Mouse (Mus musculus) megakaryocyte progenitor cell, adult 5-6 weeks (primary cell): ENCODE measurements around the gene Vmp1. TPM values are rescaled to one million over a fixed set of nuclear protein-coding genes. Genes with fewer than 3 reads are reported as not detected.

Experiments used
- ATAC-seq: replicated peaks from 2 replicates; pipeline ENCODE4 v1.8.0; 2016; ENCODE audit warnings: mild to moderate bottlenecking, moderate TSS enrichment, inconsistent platforms; ENCODE audit not compliant: poor library complexity
- total RNA-seq, 2 experiments: library from RNA; stranded (forward) in 1 of 2; stranded (reverse) in 1 of 2; fragments of 157-497, 149-512 nt in 1 of 2; fragments of 200-1000 nt in 1 of 2; gene quantifications; 2 replicates each; pipeline versions ENCODE4 v1.2.3 to v1.2.4; 2015 to 2017

The Vmp1 gene
- total RNA-seq, 2 experiments from 2014 or later = 94.0 to 167 TPM

DNA sequence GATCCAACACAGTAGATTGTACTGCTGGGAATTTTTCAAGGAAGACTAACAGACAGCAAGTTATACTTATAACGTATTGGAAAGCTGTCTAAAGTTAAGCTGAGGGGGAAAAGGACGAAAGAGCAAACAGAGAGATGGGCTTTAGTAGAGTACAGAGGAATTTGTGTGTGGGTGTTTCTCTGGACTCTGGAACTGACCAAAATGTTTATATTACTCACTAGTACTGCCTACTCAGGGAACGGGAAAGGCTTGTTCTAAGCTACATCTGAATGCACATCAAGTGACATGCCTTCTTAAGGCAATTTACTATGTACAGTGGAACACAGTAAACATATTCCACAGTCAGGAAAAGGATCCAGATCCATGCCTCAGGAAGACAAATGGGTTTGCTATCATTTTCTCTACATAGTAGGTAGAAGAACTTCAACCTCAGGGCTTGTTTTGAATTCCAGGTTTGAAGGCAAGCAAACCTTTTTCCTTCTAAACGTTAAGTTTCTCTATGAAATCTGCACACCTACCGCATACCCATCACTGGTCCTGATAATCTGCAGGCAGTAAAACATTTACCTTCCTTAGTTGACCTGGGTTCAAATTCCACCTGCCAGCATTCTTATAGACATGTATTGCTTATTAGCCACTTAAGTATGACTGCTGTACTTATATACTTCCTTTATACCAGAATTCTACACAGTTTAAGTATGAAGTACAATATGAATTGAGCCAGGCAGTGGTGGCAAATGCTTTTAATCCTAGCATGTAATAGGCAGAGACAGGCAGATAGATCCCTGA, 78.7 kb downstream of the Vmp1 start:
- no peak for ATAC-seq

DNA sequence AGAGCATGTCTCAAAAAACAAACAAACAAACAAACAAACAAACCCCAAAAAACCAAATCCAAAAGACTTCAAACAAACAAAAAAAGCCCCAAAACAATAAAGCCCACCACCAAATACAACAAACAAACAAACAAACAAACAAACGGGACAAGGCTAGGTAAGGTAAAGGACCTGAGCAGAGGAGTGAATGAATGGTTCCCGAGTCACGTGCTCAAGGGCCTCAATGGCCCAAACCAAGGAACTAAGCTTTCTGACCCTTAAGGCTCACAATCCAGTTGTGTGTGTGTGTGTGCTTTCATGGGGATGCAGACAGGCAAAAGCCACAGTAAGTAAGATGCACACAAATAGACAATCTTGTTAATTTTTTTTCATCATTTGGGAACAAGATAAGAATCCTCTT, 79.3 kb downstream of the Vmp1 start:
- no peak for ATAC-seq

DNA sequence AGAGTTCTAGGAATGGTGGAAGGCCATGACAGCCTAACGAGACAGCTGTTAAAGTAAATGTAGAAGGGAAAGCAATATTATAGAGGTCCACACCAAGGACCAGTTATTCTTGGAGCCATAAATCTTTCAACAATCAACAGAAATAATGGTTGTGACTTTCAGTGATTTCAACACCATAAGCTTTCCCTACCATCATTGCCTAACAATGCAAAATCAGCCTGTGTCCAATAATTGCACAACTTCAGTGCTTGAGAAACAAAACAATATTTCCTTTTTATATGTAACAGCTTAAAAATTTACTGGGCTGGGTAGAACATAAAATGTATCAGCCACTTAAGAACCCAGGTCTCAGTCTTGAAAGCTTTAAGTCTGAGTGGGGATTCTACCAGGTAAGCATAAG, 79.9 kb downstream of the Vmp1 start:
- ATAC-seq = peak; percentile 80

DNA sequence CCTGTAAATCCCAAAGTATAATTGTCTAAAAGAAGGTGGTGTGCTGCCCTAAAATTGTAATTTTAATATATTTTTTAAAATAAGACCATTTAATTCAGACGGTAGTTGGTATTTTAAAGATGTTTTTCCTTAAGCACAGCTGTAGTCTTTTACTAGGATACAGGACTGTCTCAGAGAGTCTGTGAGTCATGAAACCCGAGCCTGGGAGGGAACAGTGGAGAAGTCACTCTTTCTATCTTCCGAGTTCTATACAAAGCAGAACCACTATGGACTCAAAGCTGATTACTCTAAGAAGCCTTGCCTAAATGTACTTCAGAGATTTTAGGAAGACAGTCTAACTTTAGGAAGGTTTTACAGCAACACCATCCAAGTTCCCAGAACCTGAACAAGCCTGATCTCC, 81.5 kb downstream of the Vmp1 start:
- no peak for ATAC-seq

DNA sequence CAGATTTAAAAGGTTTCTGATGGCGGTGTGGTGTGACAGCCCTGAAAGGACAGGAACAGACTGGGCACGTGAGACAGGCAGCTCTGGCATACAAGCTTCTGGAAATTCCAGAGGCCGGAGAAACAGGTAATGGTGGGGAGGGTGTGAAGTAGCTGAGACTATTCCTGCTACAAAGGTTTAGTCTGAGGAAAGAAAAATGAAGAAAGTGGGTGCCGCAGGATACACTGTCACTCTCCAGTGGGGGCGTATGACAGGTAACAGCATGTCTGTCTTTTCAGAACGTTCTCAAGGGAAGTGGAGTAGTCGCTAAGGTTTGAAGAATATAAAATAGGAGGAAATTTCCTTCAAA, 83.5 kb downstream of the Vmp1 start:
- ATAC-seq = no peak

DNA sequence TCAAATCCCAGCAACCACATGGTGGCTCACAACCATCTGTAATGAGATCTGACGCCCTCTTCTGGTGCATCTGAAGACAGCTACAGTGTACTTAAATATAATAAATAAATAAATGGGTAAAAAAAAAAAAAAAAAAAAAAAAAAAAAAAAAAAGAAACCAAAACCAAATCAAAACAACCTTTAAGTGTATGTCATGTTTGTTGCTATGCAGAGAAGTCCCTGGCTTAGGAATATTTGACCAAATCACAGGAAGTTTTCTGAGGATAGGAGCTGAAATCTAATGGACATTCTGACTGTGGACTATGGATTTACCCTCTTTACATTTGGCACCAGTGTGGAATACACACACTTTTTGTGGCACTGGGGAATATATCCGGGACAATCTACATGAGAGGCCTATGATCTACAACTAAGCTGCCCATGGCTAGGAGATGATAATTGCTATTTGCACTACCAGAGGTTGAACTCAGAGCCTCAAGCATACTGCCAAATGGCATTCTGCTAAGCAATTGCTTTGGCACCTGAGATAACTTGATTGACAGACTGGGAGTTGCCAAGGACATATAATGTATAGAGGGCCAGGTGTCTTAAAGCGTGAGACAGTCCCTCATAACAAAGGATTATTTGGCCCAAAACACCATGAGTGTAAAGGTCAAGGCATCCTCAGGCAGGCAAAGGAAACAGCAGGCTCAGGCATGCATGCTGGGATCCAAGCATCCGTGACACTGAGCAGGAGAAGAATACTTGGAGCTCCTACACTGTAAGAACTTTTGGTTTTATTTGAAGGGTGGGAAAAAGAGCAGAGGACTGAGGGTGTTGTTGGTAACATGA, 84.0 kb downstream of the Vmp1 start:
- no peak for ATAC-seq

DNA sequence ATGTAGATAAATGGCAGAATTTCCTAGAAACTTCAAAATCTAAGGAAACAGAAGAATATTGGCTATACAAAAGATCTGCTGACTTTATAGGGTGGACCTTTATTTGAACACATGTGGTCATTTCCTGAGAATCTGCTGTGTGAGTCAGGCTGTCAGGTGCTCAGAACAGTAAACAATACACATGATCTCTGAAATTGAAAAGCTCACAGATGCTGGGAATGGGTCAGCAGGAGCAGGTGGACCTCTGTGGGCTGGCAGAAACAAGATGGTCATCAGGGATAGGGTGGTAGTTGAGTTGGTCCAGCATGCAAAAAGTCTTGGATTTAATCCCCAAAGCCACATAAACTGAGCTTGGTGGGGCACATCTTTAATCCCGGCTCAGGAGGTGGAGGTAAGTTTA, 85.1 kb downstream of the Vmp1 start:
- no peak for ATAC-seq

DNA sequence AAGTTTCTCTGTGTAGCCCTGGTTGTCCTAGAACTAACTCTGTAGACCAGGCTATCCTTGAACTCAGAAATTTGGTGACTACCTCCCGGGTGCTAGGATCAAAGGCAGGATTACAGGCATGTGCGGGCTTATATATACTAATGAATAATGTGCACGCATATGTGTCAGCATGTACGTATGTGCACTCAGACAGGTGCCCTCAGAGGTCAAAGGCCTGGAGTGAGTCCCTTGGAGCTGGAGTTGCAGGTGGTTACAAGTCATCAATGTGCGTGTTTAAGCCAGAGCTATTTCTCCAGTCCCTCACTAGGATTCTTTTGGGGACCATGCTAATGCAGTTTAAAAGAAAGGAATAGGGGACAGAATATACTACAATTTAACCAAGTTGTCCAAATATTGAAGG, 85.5 kb downstream of the Vmp1 start:
- ATAC-seq = no peak

DNA sequence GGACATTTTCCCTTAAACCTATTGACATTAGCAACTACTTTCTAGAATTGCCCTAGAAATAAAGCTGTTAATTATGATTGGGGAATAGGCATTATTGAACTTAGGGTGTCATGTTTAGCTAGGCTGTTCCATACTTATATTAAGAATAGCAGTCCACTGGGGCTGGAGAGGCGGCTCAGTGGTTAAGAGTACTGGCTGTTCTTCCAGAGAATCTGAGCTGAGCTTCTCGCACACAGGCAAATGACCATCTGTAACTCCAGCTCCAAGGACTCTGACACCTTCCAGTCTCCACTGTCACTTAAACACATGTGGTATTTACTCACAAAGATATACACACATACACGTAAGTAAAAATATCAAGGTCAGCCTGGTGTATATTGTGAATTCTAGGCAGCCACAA, 86.7 kb downstream of the Vmp1 start:
- no peak for ATAC-seq

DNA sequence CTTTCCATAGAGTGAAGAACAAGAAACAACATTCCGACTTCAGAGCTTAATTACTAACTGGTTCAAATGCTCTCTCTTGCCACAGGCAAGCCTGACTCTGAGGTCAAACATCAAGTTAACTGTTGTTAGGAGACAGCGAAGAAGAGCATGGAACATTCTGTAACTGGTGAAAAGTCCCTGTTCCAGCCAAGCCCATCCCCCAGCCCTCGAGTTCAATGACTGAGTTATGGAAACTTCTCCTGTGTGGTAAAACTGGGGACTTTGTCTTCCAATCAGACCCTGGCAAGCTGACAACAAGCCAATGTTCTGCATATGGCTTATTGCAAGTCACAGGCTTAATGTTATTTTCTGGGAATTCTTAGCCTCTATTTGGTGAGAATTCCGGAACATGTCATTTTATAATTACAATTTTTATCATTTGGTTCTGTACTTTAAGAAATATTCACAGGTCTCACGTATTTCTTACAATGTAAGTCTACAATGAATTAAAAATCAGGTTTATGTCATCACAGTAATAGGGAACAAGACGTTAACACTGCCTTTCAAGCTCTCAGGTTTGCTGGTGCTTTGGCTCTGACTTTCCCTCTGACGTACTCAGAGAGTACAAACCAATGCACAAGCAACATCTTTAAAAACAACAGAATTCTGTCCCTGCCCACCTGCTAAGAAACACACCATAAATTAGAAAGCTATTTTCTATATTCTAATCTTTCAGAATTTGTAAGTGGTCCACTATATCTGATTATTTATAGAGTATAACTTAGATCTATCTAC, 87.3 kb downstream of the Vmp1 start:
- ATAC-seq = no peak

DNA sequence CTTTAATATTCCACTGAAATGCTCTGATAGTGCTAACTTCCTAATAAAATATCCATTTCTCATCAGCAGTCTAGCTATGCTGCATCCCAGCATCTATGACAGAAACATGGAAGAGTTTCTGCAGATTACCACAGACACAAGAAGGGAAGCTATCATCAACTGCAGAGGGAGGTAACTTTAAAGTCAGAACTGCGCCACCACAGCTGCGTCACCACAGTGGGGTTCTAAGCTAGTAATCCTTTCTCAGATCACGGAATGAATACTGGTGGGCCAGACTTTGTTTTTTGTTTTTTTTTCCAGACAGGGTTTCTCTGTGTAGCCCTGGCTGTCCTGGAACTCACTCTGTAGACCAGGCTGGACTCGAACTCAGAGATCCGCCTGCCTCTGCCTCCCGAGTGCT, 88.3 kb downstream of the Vmp1 start:
- no peak for ATAC-seq

DNA sequence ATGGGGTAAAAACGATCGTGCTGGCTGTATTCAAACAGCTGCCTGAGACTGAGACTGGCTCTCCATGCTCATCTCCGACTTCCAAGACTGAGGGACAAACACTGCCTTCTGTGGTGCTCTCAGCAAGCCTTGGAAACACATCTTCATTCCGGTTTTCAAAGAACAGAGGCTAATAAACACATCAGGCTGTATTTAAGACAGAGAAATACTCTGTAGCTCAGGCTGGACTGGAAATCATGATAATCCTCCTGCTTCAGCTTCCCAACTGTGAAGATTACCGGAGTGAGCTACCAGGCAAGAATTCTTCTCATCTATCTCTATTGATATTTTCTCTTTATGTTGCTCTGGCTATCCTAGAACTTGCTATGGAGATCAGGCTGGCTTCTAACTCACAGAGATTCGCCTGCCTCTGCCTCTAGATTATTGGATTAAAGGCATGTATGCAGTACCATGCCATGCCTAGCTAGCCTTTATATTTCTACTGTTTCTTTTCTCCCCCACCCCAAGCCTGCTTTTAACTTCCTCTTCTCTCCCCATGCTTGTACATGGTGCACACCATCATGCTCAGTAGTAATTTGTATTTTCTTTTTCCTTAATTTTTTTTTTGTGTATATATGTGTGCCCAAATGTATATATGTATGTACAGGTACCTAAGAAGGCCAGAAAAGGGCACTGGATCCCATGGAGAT, 89.3 kb downstream of the Vmp1 start:
- ATAC-seq = no peak

DNA sequence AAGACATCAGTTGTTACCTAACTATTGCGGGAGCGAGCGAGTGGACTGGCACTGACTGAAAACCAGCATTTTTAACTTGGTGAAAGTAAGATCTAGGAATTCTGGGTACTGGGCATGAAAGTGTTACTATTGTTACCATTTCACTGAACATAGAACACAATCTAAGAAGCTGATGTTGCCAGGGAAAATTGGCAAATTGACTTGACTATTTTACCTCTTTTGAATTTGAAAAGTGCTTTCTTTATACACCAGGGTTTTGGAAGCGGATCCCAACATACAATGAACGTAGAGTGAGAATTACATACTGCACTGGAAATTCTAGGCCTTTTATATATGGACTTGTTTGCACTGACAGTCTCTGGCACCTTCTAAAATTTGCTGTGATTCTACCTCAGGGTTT, 90.2 kb downstream of the Vmp1 start:
- no peak for ATAC-seq

DNA sequence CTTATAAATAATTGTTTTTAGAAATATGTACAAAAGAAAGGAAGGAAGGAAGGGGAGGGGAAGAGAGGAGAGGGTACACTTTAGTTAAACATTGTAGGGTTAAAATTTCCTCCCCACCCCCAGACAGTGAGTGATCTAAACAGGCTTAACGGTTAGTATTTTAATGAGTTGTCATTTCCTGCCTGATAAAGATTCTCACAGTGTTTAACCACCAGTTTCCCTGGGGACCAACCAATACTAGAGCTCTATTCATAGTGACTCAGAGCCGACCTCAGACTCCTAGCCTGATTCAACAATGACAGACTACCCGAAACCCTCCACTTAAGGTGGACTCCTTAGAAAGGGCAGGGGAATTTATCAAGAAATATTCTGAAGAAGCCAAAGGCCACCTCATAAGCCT, 90.6 kb downstream of the Vmp1 start:
- ATAC-seq = peak; percentile 96

DNA sequence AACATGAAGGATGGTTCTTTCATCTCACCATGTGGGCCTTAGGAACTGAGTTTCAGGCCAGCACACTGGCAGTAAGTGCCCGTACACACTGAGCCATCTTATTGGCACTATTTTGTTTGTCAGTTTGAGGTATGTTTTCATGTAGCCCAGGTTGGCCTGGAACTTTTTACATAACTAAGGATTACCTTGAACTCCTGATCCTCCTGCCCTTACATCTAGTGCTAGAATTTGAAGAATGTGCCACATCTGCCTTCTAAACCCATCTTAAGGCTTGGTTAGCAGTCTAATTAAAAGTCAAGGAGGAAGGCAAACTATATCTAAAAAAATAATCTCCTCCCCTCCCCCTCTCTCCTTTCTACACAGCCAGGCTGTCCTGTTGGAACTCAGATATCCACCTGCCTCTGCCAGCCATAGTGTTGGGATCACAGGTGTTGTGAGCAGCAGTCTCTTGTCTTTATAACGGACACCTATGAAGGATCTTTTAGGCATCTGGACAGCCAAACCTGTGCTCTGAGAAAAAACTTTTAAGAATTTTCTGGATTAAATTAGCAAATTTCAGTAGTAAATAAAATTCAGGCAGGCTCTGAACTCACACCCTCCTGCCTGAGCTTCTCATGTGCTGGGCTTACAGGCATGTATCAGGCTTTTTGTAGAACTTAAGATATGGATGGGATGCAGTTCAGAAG, 91.6 kb downstream of the Vmp1 start:
- no peak for ATAC-seq

DNA sequence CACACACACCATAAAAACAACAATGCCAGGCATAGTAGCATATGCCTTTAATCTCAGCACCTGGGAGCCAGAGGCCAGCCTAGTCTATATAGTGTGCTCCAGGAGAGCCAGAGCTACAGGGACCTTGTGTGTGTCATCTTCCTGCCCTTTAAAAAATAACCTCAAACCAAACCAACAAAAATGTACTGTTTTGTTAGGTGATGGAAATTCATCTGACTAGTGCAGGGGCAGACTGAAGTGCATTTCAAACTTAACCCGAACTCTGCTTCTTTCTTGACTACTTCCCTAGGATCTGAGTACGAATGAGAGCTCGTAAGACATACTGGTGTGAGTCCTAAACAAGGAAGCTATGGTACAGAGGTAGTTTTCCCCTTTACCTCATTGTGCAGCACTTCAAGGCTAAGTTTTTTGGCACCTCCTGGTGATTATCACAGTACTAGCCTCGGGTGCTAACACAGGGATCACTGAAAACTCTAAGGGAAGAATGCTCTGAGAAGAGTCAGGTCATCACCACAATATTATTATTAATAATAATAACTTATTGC, 92.3 kb downstream of the Vmp1 start:
- no peak for ATAC-seq

DNA sequence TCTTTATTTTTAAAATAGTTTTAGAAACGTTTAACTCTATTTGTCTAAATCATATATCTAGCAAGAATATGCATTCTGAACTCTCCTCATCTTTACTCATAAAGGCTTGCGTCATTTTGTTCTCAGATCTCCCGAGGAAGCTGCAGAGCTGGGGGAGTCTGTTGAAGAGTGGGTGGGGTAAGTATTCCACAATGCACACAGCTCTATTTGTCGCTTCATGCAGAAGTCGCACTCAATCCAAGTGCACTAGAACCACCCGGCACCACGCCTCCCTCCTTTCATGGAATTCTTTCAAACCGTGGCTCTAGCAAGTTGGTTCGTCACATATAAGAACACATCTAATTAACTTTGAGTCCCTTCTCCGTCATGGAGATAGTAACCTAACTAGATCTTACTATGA, 93.1 kb downstream of the Vmp1 start:
- ATAC-seq = no peak

DNA sequence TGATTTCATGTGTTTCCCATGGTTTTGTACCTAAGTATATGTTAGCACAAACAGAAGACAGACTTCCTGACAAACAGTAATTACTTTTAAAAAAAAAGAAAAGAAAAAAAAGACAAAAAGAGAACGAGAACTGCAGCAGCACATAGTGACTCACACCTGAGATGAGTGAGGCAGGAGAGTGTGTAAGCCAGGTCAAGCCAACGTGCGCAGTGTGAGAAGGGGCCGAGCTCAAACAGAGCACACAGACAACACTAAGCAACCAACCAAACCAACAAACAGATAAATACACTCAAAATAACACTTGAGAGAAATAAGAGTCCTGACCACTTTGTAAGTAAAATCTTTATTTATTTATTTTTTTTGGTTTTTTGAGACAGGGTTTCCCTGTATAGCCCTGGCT, 93.6 kb downstream of the Vmp1 start:
- ATAC-seq = no peak

DNA sequence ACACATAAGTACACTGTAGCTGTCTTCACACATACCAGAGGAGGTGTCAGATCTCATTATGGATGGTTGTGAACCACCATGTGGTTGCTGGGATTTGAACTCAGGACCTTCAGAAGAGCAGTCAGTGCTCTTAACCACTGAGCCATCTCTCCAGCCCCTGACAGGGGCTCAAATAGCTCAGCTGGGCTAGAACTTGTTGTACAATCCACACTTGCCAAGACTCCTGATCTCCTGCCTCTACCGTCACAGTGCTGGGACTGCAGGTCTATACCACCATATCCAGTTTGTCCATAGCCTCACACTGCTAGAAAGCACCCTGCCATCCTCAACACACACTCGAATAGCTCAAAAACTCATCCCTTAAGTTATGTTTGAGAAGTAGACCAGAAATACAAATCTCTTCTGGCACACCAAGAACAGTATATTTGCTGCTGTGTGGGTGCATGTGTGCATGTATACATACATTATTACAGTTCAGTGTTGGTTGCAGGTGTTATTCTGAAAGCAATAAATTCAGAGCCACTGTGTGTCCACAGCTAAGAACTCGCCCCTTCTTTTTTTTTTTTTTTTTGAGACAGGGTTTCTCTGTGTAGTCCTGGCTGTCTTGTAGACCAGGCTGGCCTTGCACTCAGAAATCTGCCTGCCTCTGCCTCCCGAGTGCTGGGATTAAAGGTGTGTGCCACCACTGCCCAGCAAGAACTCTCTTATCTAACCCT, 94.9 kb downstream of the Vmp1 start:
- ATAC-seq = no peak

DNA sequence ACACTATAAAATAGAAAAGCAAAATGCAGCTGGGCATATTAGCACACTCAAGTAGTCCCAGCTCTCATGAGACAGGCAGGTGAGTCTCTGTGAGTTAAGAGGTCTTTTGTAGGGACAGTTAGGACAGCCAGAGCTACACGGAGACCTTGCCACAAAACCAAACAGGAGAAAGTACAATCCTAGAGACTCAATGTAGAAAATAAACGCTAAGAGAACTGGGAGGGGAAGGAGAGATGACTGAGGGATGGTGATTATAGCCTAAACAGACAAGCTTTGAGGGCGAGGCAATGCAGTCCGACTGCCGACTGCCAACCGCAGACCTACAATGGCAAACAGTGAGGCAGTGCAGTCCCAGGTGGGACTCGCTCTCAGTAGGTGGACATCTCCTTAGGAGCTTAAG, 95.8 kb downstream of the Vmp1 start:
- ATAC-seq = no peak
